Mouse (Mus musculus) CH12.LX (cell line): ENCODE data around the gene Lrrc8a.
A peak's percentile ranks its signal among the peaks of the same experiment; 100 is the strongest.

ENCODE experiments used
- CTCF ChIP-seq, 2 experiments: IDR thresholded peaks in 1 of 2; conservative IDR thresholded peaks in 1 of 2; 2 replicates each; pipeline ENCODE4 v1.5.1; 2011 to 2012; ENCODE audit warnings: low read depth in 2 of 2, low read length in 2 of 2, improper control_type of control experiment in 1 of 2, inconsistent platforms in 1 of 2, mild to moderate bottlenecking in 1 of 2, moderate library complexity in 1 of 2
- E2F4 ChIP-seq: IDR thresholded peaks from 2 replicates; pipeline ENCODE4 v1.6.1; 2011; ENCODE audit warnings: low read depth, low read length, improper control_type of control experiment; ENCODE audit not compliant: insufficient replicate concordance
- EP300 ChIP-seq: IDR thresholded peaks from 2 replicates; pipeline ENCODE4 v1.6.1; 2011; ENCODE audit warnings: low read length, improper control_type of control experiment
- POLR2A ChIP-seq: IDR thresholded peaks from 2 replicates; pipeline ENCODE4 v1.6.1; 2011; ENCODE audit warnings: low read depth, mild to moderate bottlenecking, improper control_type of control experiment, low read length
- TCF12 ChIP-seq: IDR thresholded peaks from 2 replicates; pipeline ENCODE4 v1.6.1; 2014; ENCODE audit warnings: low read depth, mild to moderate bottlenecking, inconsistent platforms, low read length, improper control_type of control experiment
- ZC3H11A ChIP-seq: IDR thresholded peaks from 2 replicates; pipeline ENCODE4 v1.6.1; 2012; ENCODE audit warnings: low read depth, mild to moderate bottlenecking, inconsistent platforms, low read length, improper control_type of control experiment

- TF ChIP-seq EP300 (no peak), TCF12 (peak; percentile 85), ZC3H11A (no peak), E2F4 (peak; percentile 73; the same call in 1 of the 2 replicates), POLR2A (peak; percentile 87), CTCF (conservative IDR thresholded peaks at IDR 0.05 in 1 of 2, IDR thresholded peaks at IDR 0.05 in 1 of 2; ENCODE audit: low read depth in 2 of 2, low read length in 2 of 2) (no peak)
These were observed 31.7 kb upstream of the Lrrc8a start, which contains the start of gene Kyat1 for GRCm38 (mm10) chr2:30205629-30206357.
